Mouse (Mus musculus) CH12.LX (cell line): ENCODE measurements around the gene Nol10.

Experiments used
- CHD2 ChIP-seq: IDR thresholded peaks from 2 replicates; pipeline ENCODE4 v1.6.1; 2011; ENCODE audit warnings: low read length, improper control_type of control experiment
- CTCF ChIP-seq, 2 experiments: IDR thresholded peaks in 1 of 2; conservative IDR thresholded peaks in 1 of 2; 2 replicates each; pipeline ENCODE4 v1.5.1; 2011 to 2012; ENCODE audit warnings: low read depth in 2 of 2, low read length in 2 of 2, improper control_type of control experiment in 1 of 2, inconsistent platforms in 1 of 2, mild to moderate bottlenecking in 1 of 2, moderate library complexity in 1 of 2
- EP300 ChIP-seq: IDR thresholded peaks from 2 replicates; pipeline ENCODE4 v1.6.1; 2011; ENCODE audit warnings: low read length, improper control_type of control experiment
- HCFC1 ChIP-seq: IDR thresholded peaks from 2 replicates; pipeline ENCODE4 v1.6.1; 2012; ENCODE audit warnings: low read depth, mild to moderate bottlenecking, inconsistent platforms, low read length, improper control_type of control experiment
- KAT2A ChIP-seq: IDR thresholded peaks from 2 replicates; pipeline ENCODE4 v1.6.1; 2012; ENCODE audit warnings: low read length, improper control_type of control experiment, inconsistent platforms; ENCODE audit not compliant: insufficient replicate concordance
- MAX ChIP-seq: IDR thresholded peaks from 2 replicates; pipeline ENCODE4 v1.6.1; 2011; ENCODE audit warnings: low read length, improper control_type of control experiment
- MEF2A ChIP-seq: IDR thresholded peaks from 2 replicates; pipeline ENCODE4 v1.6.1; 2014; ENCODE audit warnings: low read depth, mild to moderate bottlenecking, inconsistent platforms, low read length, improper control_type of control experiment, borderline replicate concordance
- MYC ChIP-seq: IDR thresholded peaks from 2 replicates; pipeline ENCODE4 v1.6.1; 2011; ENCODE audit warnings: low read depth, mild to moderate bottlenecking, improper control_type of control experiment, low read length
- POLR2A ChIP-seq: IDR thresholded peaks from 2 replicates; pipeline ENCODE4 v1.6.1; 2011; ENCODE audit warnings: low read depth, mild to moderate bottlenecking, improper control_type of control experiment, low read length
- SMC3 ChIP-seq: IDR thresholded peaks from 2 replicates; pipeline ENCODE4 v1.6.1; 2011; ENCODE audit warnings: low read depth, low read length, improper control_type of control experiment
- USF1 ChIP-seq: IDR thresholded peaks from 2 replicates; pipeline ENCODE4 v1.6.1; 2014; ENCODE audit warnings: low read depth, mild to moderate bottlenecking, inconsistent platforms, low read length, improper control_type of control experiment
- ZKSCAN1 ChIP-seq: IDR thresholded peaks from 2 replicates; pipeline ENCODE4 v1.6.1; 2012; ENCODE audit warnings: low read depth, inconsistent platforms, low read length, improper control_type of control experiment, borderline replicate concordance

GRCm38 (mm10) chr12:17473128-17473527 lies 124.9 kb downstream of the Nol10 start:
- TF ChIP-seq SMC3 (no peak), CTCF (conservative IDR thresholded peaks at IDR 0.05 in 1 of 2, IDR thresholded peaks at IDR 0.05 in 1 of 2; ENCODE audit: low read depth in 2 of 2, low read length in 2 of 2) (no peak), KAT2A (no peak), POLR2A (no peak), USF1 (no peak), ZKSCAN1 (no peak), MAX (no peak), HCFC1 (no peak), MYC (no peak), CHD2 (no peak), EP300 (no peak), MEF2A (no peak)
